Mouse (Mus musculus) right cerebral cortex, postnatal 25 days (tissue): ENCODE measurements at regions not wholly inside any gene's neighbourhood (a gene's known extent, or its start where the extent isn't known, plus 50 kb on each side); places are given as distances from the start of the nearest gene placed in this dataset.

Experiments
- DNase-seq: peaks from one replicate; pipeline ENCODE4 v3.0.0; 2022

GRCm38 (mm10) chr3:19367761-19368160 lies 260.7 kb downstream of the 1700064H15Rik start:
- DNase-seq = no peak
